Mouse (Mus musculus) megakaryocyte, embryonic 14.5 days (primary cell): ENCODE measurements around the gene Dcaf10. TPM values are rescaled to one million over a fixed set of nuclear protein-coding genes. Genes with fewer than 3 reads are reported as not detected.
"Not testable (repeated sequence)": the region's sequence is repeated elsewhere in the genome, so short reads cannot be mapped to it uniquely, and the experiment has no call there.

Experiments used
- H3K27me3 ChIP-seq: replicated peaks from 2 replicates; pipeline ENCODE3; 2012; ENCODE audit warnings: inconsistent platforms
- H3K36me3 ChIP-seq: replicated peaks from 2 replicates; pipeline ENCODE3; 2012; ENCODE audit warnings: low read length, inconsistent platforms, mixed read lengths
- H3K4me1 ChIP-seq: 2 replicates; pipeline ENCODE4 v1.6.1; 2012; ENCODE audit warnings: inconsistent platforms
- H3K4me3 ChIP-seq: replicated peaks from 2 replicates; pipeline ENCODE3; 2012; ENCODE audit warnings: moderate library complexity, mild to moderate bottlenecking, inconsistent platforms
- H3K9me3 ChIP-seq: 2 replicates; pipeline ENCODE4 v1.6.1; 2012; ENCODE audit warnings: inconsistent platforms
- FLI1 ChIP-seq: IDR thresholded peaks from 2 replicates; pipeline ENCODE4 v1.6.1; 2012; ENCODE audit warnings: low read length, inconsistent platforms, mixed read lengths
- GATA1 ChIP-seq: IDR thresholded peaks from 3 replicates; pipeline ENCODE4 v1.6.1; 2012; ENCODE audit warnings: mixed read lengths, low read length, inconsistent platforms, borderline replicate concordance
- polyA plus RNA-seq: library from polyadenylated mRNA; stranded (reverse); fragments of >175 nt; gene quantifications from 2 replicates; pipeline ENCODE4 v1.2.3, GENCODE M21; 2012; ENCODE audit warnings: low replicate concordance; ENCODE audit not compliant: insufficient read depth

Gene Dcaf10
- polyA plus RNA-seq, 1 experiment: 17.0 TPM

- Histone ChIP-seq H3K27me3 (peaks cover 3% of the 10 kb centered on the region), H3K36me3 (peaks cover 21% of the 10 kb centered on the region), H3K4me3 (no peak overlapping the region), H3K4me1 (peaks cover 38% of the 10 kb centered on the region), H3K9me3 (no peaks in the 10 kb centered on the region)
- TF ChIP-seq GATA1 (no peak), FLI1 (no peak)
Measured at GRCm38 (mm10) chr4:45392994-45393393, 51.1 kb downstream of the Dcaf10 start.

DNA sequence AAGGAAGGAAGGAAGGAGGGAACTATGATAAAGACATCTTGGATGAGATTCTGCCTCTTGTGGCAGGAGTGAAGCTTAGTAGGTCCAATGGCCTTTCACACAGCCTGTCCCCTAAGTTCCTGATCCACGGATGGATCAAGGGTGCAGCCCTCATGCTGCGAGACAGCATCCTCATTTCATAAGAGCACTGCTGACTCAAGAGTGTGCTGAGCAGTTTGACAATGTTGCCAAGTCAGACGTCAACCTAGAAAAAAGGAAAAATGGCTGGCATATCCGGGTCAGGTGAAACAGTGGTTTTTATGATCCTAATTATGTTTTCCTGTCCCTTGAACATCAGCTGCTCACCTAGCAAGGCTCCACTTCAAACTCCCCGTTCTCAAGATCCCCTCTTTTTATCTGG lies 51.8 kb downstream of the Dcaf10 start:
- no peak for TF ChIP-seq FLI1
- TF ChIP-seq GATA1: no peak
- Histone ChIP-seq H3K9me3 (no peaks in the 10 kb centered on the region), H3K36me3 (peaks cover 28% of the 10 kb centered on the region), H3K4me3 (no peak overlapping the region), H3K27me3 (peaks cover 3% of the 10 kb centered on the region), H3K4me1 (peaks cover 43% of the 10 kb centered on the region)

DNA sequence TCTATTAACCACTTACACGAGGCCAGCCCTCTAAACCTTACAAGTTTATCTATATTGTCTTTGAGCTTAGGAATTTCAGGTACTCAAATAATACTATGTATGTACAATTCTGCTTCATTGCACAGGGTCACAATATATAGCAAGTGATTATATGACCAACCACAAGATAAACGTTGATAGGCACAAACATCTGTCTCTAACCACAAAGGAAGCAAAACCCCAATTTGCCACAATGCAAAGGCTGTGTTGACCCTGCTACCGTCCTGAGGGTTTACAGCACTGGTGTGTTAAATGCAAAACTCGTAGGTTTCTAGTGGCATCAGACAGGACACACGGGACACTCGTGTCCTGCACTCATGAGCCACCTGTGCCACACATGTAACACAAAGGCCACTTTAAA lies 54.3 kb downstream of the Dcaf10 start:
- Histone ChIP-seq H3K4me1 (peaks cover 53% of the 10 kb centered on the region), H3K36me3 (peaks cover 52% of the 10 kb centered on the region)
- not testable (repeated sequence) for H3K9me3 ChIP-seq, H3K4me3 ChIP-seq, H3K27me3 ChIP-seq

DNA sequence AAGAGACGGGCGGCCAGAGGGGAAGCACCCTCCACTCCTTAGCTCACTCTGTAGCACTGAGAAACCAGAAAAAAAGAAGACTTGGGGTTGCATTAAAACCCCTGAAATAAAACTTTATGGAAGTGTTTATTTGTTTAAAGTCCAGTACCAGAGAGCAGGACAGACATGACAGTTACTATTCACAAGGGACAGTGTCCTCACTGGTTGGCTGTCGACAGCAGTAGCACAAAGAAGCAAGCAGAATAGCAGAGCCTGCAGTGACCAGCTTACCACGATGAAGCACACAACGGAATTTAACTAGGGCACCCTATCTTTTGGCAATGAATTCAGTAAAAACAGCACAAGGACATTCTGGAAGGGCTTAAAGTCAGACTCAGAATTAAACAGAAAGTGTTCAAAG lies 56.4 kb downstream of the Dcaf10 start:
- H3K36me3 ChIP-seq: peaks cover 73% of the 10 kb centered on the region
- not testable (repeated sequence) for H3K27me3 ChIP-seq, H3K9me3 ChIP-seq, H3K4me3 ChIP-seq
- peaks cover 57% of the 10 kb centered on the region for H3K4me1 ChIP-seq

DNA sequence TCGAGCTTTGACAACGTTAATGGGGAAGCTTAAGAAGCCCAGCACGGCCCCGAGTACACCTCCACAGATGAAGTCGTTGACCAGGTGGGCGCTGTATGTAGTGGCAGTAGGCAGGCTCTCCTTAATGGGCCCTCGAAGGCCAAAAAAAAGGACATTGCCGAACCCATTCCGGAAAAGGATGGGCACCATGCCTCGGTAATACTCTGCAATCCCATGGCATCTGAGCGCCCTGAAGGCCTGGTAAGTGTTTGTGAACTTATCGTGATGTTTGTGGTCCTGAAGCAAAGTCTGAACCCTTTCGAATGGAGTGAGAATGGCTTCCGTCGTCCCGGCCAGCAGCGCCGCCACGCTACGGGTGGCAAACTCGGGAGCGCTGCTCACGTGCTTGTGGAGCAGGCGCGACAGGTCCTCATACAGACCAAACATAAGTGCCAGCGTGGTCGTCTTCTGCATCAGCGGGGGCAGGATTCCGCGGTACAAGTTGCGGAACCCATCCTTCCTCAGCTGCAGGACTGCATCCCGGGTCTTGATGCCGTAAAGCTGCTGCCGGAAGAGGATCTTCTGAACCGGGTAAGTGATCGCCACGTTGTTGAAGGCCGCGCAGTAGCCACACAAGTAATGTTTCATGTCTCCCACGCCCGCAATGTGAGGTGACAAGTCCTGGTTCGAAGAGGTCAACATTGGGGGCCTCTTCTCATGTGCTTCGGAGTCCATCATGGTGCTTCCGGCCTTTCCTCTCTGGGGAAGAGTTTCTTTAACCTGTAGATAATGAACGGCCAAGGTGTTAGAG lies 57.7 kb downstream of the Dcaf10 start:
- H3K9me3 ChIP-seq: no peaks in the 10 kb centered on the region
- peaks cover 63% of the 10 kb centered on the region for H3K4me1 ChIP-seq
- H3K27me3 ChIP-seq: no peaks in the 10 kb centered on the region
- TF ChIP-seq FLI1 (no peak), GATA1 (no peak)
- peaks cover 81% of the 10 kb centered on the region for H3K36me3 ChIP-seq
- no peak overlapping the region for H3K4me3 ChIP-seq

- no peak for TF ChIP-seq GATA1
- TF ChIP-seq FLI1: no peak
- H3K36me3 ChIP-seq: peaks cover 78% of the 10 kb centered on the region
- H3K4me1 ChIP-seq: peaks cover 69% of the 10 kb centered on the region
- no peaks in the 10 kb centered on the region for H3K9me3 ChIP-seq
- H3K27me3 ChIP-seq: no peaks in the 10 kb centered on the region
- H3K4me3 ChIP-seq: no peak overlapping the region
Measured at GRCm38 (mm10) chr4:45402281-45402680, 60.4 kb downstream of the Dcaf10 start.

- Histone ChIP-seq H3K36me3 (peaks cover 71% of the 10 kb centered on the region), H3K4me1 (peaks cover 69% of the 10 kb centered on the region), H3K9me3 (no peaks in the 10 kb centered on the region), H3K4me3 (no peak overlapping the region), H3K27me3 (no peaks in the 10 kb centered on the region)
- no peak for TF ChIP-seq GATA1
- TF ChIP-seq FLI1: no peak
Measured at GRCm38 (mm10) chr4:45402878-45403498, 61.1 kb downstream of the Dcaf10 start.

DNA sequence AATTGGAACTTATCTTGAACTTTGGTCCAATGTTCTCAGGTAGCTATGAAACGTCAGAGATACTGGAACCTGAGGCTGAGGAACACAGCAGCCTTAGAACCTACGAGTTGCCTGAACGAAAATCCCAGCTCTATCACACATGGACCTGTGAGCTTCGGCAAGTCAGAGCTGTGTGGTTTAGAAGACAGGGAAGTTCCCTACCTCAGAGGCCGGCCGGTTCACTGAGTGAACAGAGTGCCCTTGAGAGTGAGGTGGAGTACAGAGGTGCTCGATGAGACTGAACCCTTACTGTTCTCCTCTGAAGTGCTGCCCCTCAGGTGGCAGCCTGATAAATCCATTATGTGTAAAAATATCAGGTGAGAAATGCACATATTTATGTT lies 61.6 kb downstream of the Dcaf10 start:
- H3K27me3 ChIP-seq: no peaks in the 10 kb centered on the region
- no peak overlapping the region for H3K4me3 ChIP-seq
- H3K9me3 ChIP-seq: no peaks in the 10 kb centered on the region
- no peak for TF ChIP-seq FLI1
- TF ChIP-seq GATA1: no peak
- H3K4me1 ChIP-seq: peaks cover 66% of the 10 kb centered on the region
- peaks cover 66% of the 10 kb centered on the region for H3K36me3 ChIP-seq

DNA sequence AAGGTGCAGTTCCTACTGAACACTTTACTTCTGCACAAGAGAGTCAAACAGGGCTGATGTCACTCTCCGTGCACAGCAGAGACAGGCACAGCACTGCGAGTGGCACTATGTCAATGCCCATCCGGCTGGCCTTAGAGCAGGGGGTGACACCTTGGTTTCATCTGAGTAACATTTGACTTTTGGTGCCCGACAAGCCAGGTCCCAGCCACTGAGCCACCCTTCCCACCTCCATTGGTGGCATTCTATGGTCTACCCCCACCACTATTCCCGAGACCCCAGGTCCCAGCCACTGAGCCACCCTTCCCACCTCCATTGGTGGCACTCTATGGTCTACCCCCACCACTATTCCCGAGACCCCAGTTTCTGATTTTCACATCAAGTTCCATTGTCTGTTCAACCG lies 62.2 kb downstream of the Dcaf10 start:
- Histone ChIP-seq H3K36me3 (peaks cover 60% of the 10 kb centered on the region), H3K9me3 (no peaks in the 10 kb centered on the region), H3K27me3 (no peaks in the 10 kb centered on the region), H3K4me3 (peak overlapping the region; percentile 6), H3K4me1 (peaks cover 64% of the 10 kb centered on the region)
- TF ChIP-seq GATA1 (no peak), FLI1 (no peak)

- TF ChIP-seq FLI1 (no peak), GATA1 (no peak)
- Histone ChIP-seq H3K4me3 (no peak overlapping the region), H3K27me3 (no peaks in the 10 kb centered on the region), H3K9me3 (no peaks in the 10 kb centered on the region), H3K36me3 (peaks cover 48% of the 10 kb centered on the region), H3K4me1 (peaks cover 63% of the 10 kb centered on the region)
Measured at GRCm38 (mm10) chr4:45405315-45405714, 63.4 kb downstream of the Dcaf10 start.

DNA sequence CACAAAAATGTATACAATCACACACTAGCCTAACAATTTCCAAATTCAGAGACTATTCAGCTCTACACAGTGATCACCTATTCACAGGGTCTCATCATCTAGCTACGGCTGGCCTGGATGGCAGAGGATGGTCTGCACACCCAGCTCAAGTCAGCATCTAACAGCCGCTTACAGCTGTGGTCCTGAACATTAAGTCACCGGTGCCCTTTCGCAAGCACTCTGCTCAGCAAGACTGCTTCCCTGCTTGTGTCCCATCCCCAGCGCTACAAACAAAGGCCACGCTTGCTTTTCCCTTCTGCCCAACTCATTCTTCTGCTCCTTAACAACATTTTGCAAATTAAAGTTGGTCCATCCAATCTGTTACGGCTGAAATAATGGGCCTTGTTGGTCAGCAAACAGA lies 64.5 kb downstream of the Dcaf10 start:
- Histone ChIP-seq H3K9me3 (no peaks in the 10 kb centered on the region), H3K27me3 (peaks cover 4% of the 10 kb centered on the region), H3K4me3 (peak overlapping the region; percentile 71), H3K4me1 (peaks cover 63% of the 10 kb centered on the region), H3K36me3 (peaks cover 39% of the 10 kb centered on the region)
- TF ChIP-seq GATA1: no peak
- TF ChIP-seq FLI1: no peak
